Mouse (Mus musculus): ENCODE results near the gene Lclat1.
"Not testable (repeated sequence)": the region's sequence is repeated elsewhere in the genome, so short reads cannot be mapped to it uniquely, and the experiment has no call there.

Gene Lclat1

GRCm38 (mm10) chr17:73241085-73241848 is 133.5 kb downstream of the Lclat1 start:
- DNase-seq (ENCODE audit: low spot score in 2 of 2): no peak

GRCm38 (mm10) chr17:73243676-73244075 is 135.9 kb downstream of the Lclat1 start:
- no peak for DNase-seq (ENCODE audit: low spot score in 2 of 2)

- no peak for DNase-seq (ENCODE audit: low spot score in 2 of 2)
These were observed 136.8 kb downstream of the Lclat1 start for GRCm38 (mm10) chr17:73244596-73244995.

GRCm38 (mm10) chr17:73245089-73245684 is 137.4 kb downstream of the Lclat1 start:
- no peak for DNase-seq (ENCODE audit: low spot score in 2 of 2)

- DNase-seq (ENCODE audit: low spot score in 2 of 2): no peak
These were observed 138.3 kb downstream of the Lclat1 start for GRCm38 (mm10) chr17:73246036-73246435.

GRCm38 (mm10) chr17:73246926-73247325 is 139.1 kb downstream of the Lclat1 start:
- DNase-seq (ENCODE audit: low spot score in 2 of 2): no peak

- no peak for DNase-seq (ENCODE audit: low spot score in 2 of 2)
These were observed 140.0 kb downstream of the Lclat1 start for GRCm38 (mm10) chr17:73247758-73248157.

- no peak for DNase-seq (ENCODE audit: low spot score in 2 of 2)
These were observed 142.8 kb downstream of the Lclat1 start for GRCm38 (mm10) chr17:73250488-73251141.

- DNase-seq (ENCODE audit: low spot score in 2 of 2): no peak
These were observed 143.3 kb downstream of the Lclat1 start for GRCm38 (mm10) chr17:73251142-73251502.

GRCm38 (mm10) chr17:73251812-73252608 is 144.2 kb downstream of the Lclat1 start:
- DNase-seq (ENCODE audit: low spot score in 2 of 2): no peak

GRCm38 (mm10) chr17:73253291-73253969 is 145.6 kb downstream of the Lclat1 start:
- DNase-seq (ENCODE audit: low spot score in 2 of 2): no peak

- DNase-seq (ENCODE audit: low spot score in 2 of 2): no peak
These were observed 148.0 kb downstream of the Lclat1 start for GRCm38 (mm10) chr17:73255801-73256200.

- DNase-seq (ENCODE audit: low spot score in 2 of 2): no peak
These were observed 150.8 kb downstream of the Lclat1 start for GRCm38 (mm10) chr17:73258620-73259019.

GRCm38 (mm10) chr17:73259258-73259657 is 151.5 kb downstream of the Lclat1 start:
- not testable (repeated sequence) for DNase-seq (ENCODE audit: low spot score in 2 of 2)

GRCm38 (mm10) chr17:73262558-73262957 is 154.8 kb downstream of the Lclat1 start:
- no peak for DNase-seq (ENCODE audit: low spot score in 2 of 2)

GRCm38 (mm10) chr17:73263077-73263501 is 155.3 kb downstream of the Lclat1 start:
- peak; percentile 60 to 74 for DNase-seq (ENCODE audit: low spot score in 2 of 2)

GRCm38 (mm10) chr17:73270871-73271796 is 163.3 kb downstream of the Lclat1 start:
- DNase-seq (ENCODE audit: low spot score in 2 of 2): no peak

GRCm38 (mm10) chr17:73271797-73272600 is 164.2 kb downstream of the Lclat1 start:
- DNase-seq (ENCODE audit: low spot score in 2 of 2): peak; percentile 29 to 63

GRCm38 (mm10) chr17:73273809-73274208 is 166.0 kb downstream of the Lclat1 start:
- DNase-seq (ENCODE audit: low spot score in 2 of 2): no peak
